ENCODE assay signal across 8 mouse cellular contexts in the genomic region with DNA sequence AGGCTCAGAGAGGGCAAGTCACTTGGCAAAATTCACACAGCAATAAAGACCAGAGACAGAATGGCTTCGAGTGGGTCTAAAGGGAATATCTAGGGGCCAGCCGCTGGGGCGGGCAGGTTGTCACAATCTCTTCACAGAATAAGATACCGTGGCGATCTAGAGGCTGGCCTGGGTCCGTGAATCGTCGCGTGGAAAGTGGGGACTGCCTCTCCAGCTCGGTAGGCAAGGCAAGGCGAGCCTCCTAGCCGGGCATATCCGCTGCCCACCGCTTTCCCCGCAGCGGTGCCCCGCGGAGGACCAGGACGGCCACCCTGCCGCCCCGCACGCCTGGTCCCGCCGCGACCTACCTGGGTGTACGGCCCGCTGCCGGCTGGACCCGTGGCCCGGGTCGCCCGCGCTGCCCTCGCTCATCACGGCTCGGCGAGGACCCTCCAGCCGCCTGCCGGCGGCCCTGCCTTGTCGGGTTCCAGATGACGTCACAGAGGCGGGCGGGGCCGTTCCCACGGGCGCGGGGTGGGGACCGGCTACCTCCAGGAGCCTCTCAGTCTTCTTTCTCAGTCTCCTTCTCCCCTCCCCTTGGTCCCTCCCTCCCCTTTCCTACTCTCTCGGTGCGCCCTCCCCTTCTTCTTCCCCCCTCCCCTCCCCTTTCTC. TPM values are rescaled to one million over a fixed set of nuclear protein-coding genes. Genes with fewer than 3 reads are reported as not detected.
DNase-seq lines count a peak whose midpoint lies in the region; ATAC-seq and TF ChIP-seq lines count a peak whose summit lies in the region.

A gene (minus strand): TSS at position 480 of the 651 bp plus-strand sequence.

- peak within 1 kb of the TSS; percentile 69 for H3K27ac ChIP-seq in forebrain, embryonic 13.5 days
- H3K27ac ChIP-seq in heart, embryonic 16.5 days (ENCODE audit: low read length): no peak within 1 kb of the TSS
- peak within 1 kb of the TSS; percentile 96 for H3K27ac ChIP-seq in layer of hippocampus, adult 2 months
- no peak within 1 kb of the TSS for H3K27ac ChIP-seq in lung, embryonic 14.5 days (ENCODE audit: low read depth)

- DNase-seq in Muller cell, postnatal 12 days (ENCODE audit: inconsistent ontology term): peak; percentile 84
- peak; percentile 82 to 87 for DNase-seq in layer of hippocampus, adult 2 months (ENCODE audit: low spot score in 2 of 2)
- peak; percentile 86 for DNase-seq in lung, embryonic 14.5 days
- DNase-seq in retina, postnatal 7 days (ENCODE audit: low read depth, low spot score): peak; percentile 36
- DNase-seq in urinary bladder, adult 18-20 months (ENCODE audit: low spot score in 2 of 2): peak; percentile 53 to 74

- peak; percentile 46 for ATAC-seq in cerebellum, adult (ENCODE audit: insufficient number of reproducible peaks, low FRiP score, low TSS enrichment)
- peak; percentile 93 for ATAC-seq in forebrain, embryonic 13.5 days
- peak; percentile 61; the same call in 1 of the 2 replicates for ATAC-seq in heart, embryonic 16.5 days (replicated peaks; ENCODE audit: extremely low read depth, insufficient read depth, low FRiP score)
- ATAC-seq in lung, embryonic 14.5 days (ENCODE audit: insufficient read depth): peak; percentile 89

- peaks cover 9% of the 10 kb centered on the region for H3K9me3 ChIP-seq in forebrain, embryonic 13.5 days (replicated peaks)
- peaks cover 10% of the 10 kb centered on the region for H3K9me3 ChIP-seq in heart, embryonic 16.5 days (replicated peaks; ENCODE audit: control insufficient read depth, low read length)
- H3K9me3 ChIP-seq in lung, embryonic 14.5 days (ENCODE audit: low read depth, low read length): no peaks in the 10 kb centered on the region

- H3K4me1 ChIP-seq in forebrain, embryonic 13.5 days: peaks cover 35% of the 10 kb centered on the region
- 0 out of 2 replicates have a peak, but pooled peaks cover 3% of the 10 kb centered on the region for H3K4me1 ChIP-seq in heart, embryonic 16.5 days (ENCODE audit: control insufficient read depth, insufficient read depth, low read length)
- 0 out of 2 replicates have a peak, but pooled peaks cover 2% of the 10 kb centered on the region for H3K4me1 ChIP-seq in lung, embryonic 14.5 days (ENCODE audit: insufficient read depth)

- H3K4me3 ChIP-seq in forebrain, embryonic 13.5 days: peak within 1 kb of the TSS; percentile 68
- H3K4me3 ChIP-seq in heart, embryonic 16.5 days (ENCODE audit: low read length): peak within 1 kb of the TSS; percentile 73
- peak within 1 kb of the TSS; percentile 92 for H3K4me3 ChIP-seq in layer of hippocampus, adult 2 months
- peak within 1 kb of the TSS; percentile 57 for H3K4me3 ChIP-seq in lung, embryonic 14.5 days (ENCODE audit: low read depth, low read length)

- peak; percentile 59 for TF ChIP-seq CTCF in layer of hippocampus, adult 2 months (conservative IDR thresholded peaks at IDR 0.05)
- TF ChIP-seq CTCF in lung, embryonic 14.5 days (IDR thresholded peaks at IDR 0.05; ENCODE audit: low read depth): 0 out of 2 replicates have a peak, but pooled peaks have one; percentile 6

- peak within 1 kb of the TSS; percentile 74 for H3K4me2 ChIP-seq in forebrain, embryonic 13.5 days
- peak within 1 kb of the TSS; percentile 98 for H3K4me2 ChIP-seq in heart, embryonic 16.5 days (ENCODE audit: low read depth, low read length)
- peak within 1 kb of the TSS; percentile 94 for H3K4me2 ChIP-seq in lung, embryonic 14.5 days

- H3K9ac ChIP-seq in forebrain, embryonic 13.5 days: peak within 1 kb of the TSS; percentile 90
- H3K9ac ChIP-seq in heart, embryonic 16.5 days (ENCODE audit: low read length): peak within 1 kb of the TSS; percentile 80
- H3K9ac ChIP-seq in lung, embryonic 14.5 days: peak within 1 kb of the TSS; percentile 66

- peaks cover 22% of the 10 kb centered on the region for H3K36me3 ChIP-seq in forebrain, embryonic 13.5 days (ENCODE audit: poor library complexity, severe bottlenecking)
- no peaks in the 10 kb centered on the region for H3K36me3 ChIP-seq in heart, embryonic 16.5 days (ENCODE audit: control insufficient read depth, insufficient read depth)
- no peaks in the 10 kb centered on the region for H3K36me3 ChIP-seq in lung, embryonic 14.5 days (ENCODE audit: insufficient read depth)

- no peaks in the 10 kb centered on the region for H3K27me3 ChIP-seq in forebrain, embryonic 13.5 days
- H3K27me3 ChIP-seq in heart, embryonic 16.5 days (ENCODE audit: control insufficient read depth, insufficient read depth, low read length): 0 out of 2 replicates have a peak, but pooled peaks cover 3% of the 10 kb centered on the region
- H3K27me3 ChIP-seq in lung, embryonic 14.5 days (ENCODE audit: insufficient read depth, low read length): no peaks in the 10 kb centered on the region

- WGBS in forebrain, embryonic 13.5 days: under 1% methylated on average over 44 of the region's 51 CpGs
- WGBS in heart, embryonic 16.5 days: under 1% methylated on average over 44 of the region's 51 CpGs
- under 1% methylated on average over 49 of the region's 51 CpGs for whole genome bisulfite sequencing in lung, embryonic 14.5 days

RNA-seq across cellular contexts. Expression of the gene that starts here (rescaled TPM):
- 8.4 and 8.8 TPM in 2 replicates for polyA plus RNA-seq in forebrain, embryonic 13.5 days (2015; fragmentation: Nextera tagmentation; extraction: Ambion mirVana)
- 1.3 and 1.9 TPM in 2 replicates for polyA plus RNA-seq in heart, embryonic 16.5 days (2015; fragmentation: Nextera tagmentation; extraction: Ambion mirVana)
- total RNA-seq in layer of hippocampus, adult 2 months (2021): 10 to 100 TPM; 15.0 to 16.8 TPM
- polyA plus RNA-seq in lung, embryonic 14.5 days (2014; fragmentation: Nextera tagmentation; extraction: Ambion mirVana): 1.7 and 2.2 TPM in 2 replicates

Comparison
In these comparisons a context has a peak if more than half of its experiments do, and no peak if none do; other contexts are left out.
1. DNase-seq: peak in every context shown above with its lines; median percentile 86 in lung, embryonic 14.5 days; 84 in layer of hippocampus, adult 2 months; 84 in Muller cell, postnatal 12 days; 64 in urinary bladder, adult 18-20 months; 36 in retina, postnatal 7 days.
2. H3K27ac ChIP-seq: peak in forebrain, embryonic 13.5 days (single experiment) and layer of hippocampus, adult 2 months (single experiment); none in heart, embryonic 16.5 days (single experiment) and lung, embryonic 14.5 days (single experiment).
3. Peak in every context shown above with its lines, with median percentiles within 50 percentile points of each other: ATAC-seq, H3K4me2 ChIP-seq, H3K4me3 ChIP-seq and H3K9ac ChIP-seq.